Mouse (Mus musculus) C2C12 (cell line): ENCODE results near the gene Fam110c. TPM values are rescaled to one million over a fixed set of nuclear protein-coding genes. Genes with fewer than 3 reads are reported as not detected.

Source experiments
- H3K27me3 ChIP-seq: one replicate; pipeline ENCODE4 v1.6.1; 2011; ENCODE audit not compliant: control insufficient read depth, insufficient read depth, insufficient read length
- H3K36me3 ChIP-seq: one replicate; pipeline ENCODE4 v1.6.1; 2011; ENCODE audit not compliant: control insufficient read depth, insufficient read depth
- H3K4me3 ChIP-seq: one replicate; pipeline ENCODE4 v1.5.1; 2011; ENCODE audit warnings: mild to moderate bottlenecking, control low read depth; ENCODE audit not compliant: poor library complexity, insufficient read depth, severe bottlenecking
- H3K79me2 ChIP-seq: one replicate; pipeline ENCODE4 v1.6.1; 2011; ENCODE audit not compliant: control insufficient read depth, insufficient read depth
- H3K79me3 ChIP-seq: one replicate; pipeline ENCODE4 v1.6.1; 2011; ENCODE audit warnings: low read depth, control low read depth
- H3ac ChIP-seq: one replicate; pipeline ENCODE3; 2011; ENCODE audit warnings: low read depth; ENCODE audit not compliant: control insufficient read depth, insufficient read length
- CEBPB ChIP-seq: IDR thresholded peaks from one replicate; pipeline ENCODE4 v1.6.1; 2011; ENCODE audit warnings: low read depth, mild to moderate bottlenecking, control low read depth, moderate library complexity
- CTCF ChIP-seq: IDR thresholded peaks from one replicate; pipeline ENCODE4 v1.5.1; 2011; ENCODE audit not compliant: control insufficient read depth, insufficient read depth, insufficient read length
- FOSL1 ChIP-seq: IDR thresholded peaks from one replicate; pipeline ENCODE4 v1.8.0; 2011; ENCODE audit warnings: mild to moderate bottlenecking, low read length; ENCODE audit not compliant: poor library complexity, insufficient read depth, severe bottlenecking
- MAX ChIP-seq: IDR thresholded peaks from one replicate; pipeline ENCODE4 v1.6.1; 2011; ENCODE audit warnings: mild to moderate bottlenecking, control low read depth
- MYOD1 ChIP-seq: IDR thresholded peaks from one replicate; pipeline ENCODE4 v1.6.1; 2011; ENCODE audit warnings: low read depth; ENCODE audit not compliant: control insufficient read depth, insufficient read length
- MYOG ChIP-seq: IDR thresholded peaks from one replicate; pipeline ENCODE4 v1.6.1; 2011; ENCODE audit not compliant: control insufficient read depth, insufficient read length; ENCODE audit errors: extremely low read depth
- USF1 ChIP-seq: IDR thresholded peaks from one replicate; pipeline ENCODE4 v1.6.1; 2011; ENCODE audit warnings: low read depth, mild to moderate bottlenecking, control low read depth, moderate library complexity
- polyA plus RNA-seq: library from polyadenylated mRNA; unstranded; fragments of >200 nt; fragmentation: generic; extraction: Trizol; gene quantifications from one replicate; pipeline ENCODE4 v1.2.1, GENCODE M21; 2012; ENCODE audit warnings: missing spikeins

Fam110c gene
- polyA plus RNA-seq, 1 experiment, result 0.90 TPM

- H3ac ChIP-seq, result no peak overlapping the region
- H3K27me3 ChIP-seq, result no peaks in the 10 kb centered on the region
- H3K79me3 ChIP-seq, result no peaks in the 10 kb centered on the region
- TF ChIP-seq CTCF, result no peak
- no peak for TF ChIP-seq CEBPB
- TF ChIP-seq MAX, result no peak
- H3K4me3 ChIP-seq, result no peak overlapping the region
- no peaks in the 10 kb centered on the region for H3K79me2 ChIP-seq
- H3K36me3 ChIP-seq, result no peaks in the 10 kb centered on the region
Observed at GRCm38 (mm10) chr12:31120535-31120934, 46.9 kb downstream of the Fam110c start.

- no peak overlapping the region for H3ac ChIP-seq
- no peaks in the 10 kb centered on the region for H3K79me2 ChIP-seq
- TF ChIP-seq FOSL1, result no peak
- no peak for TF ChIP-seq MYOD1
- TF ChIP-seq USF1, result no peak
- no peak for TF ChIP-seq MYOG
- no peak for TF ChIP-seq CTCF
- no peak for TF ChIP-seq CEBPB
- H3K27me3 ChIP-seq, result no peaks in the 10 kb centered on the region
- H3K36me3 ChIP-seq, result no peaks in the 10 kb centered on the region
- no peak overlapping the region for H3K4me3 ChIP-seq
- no peaks in the 10 kb centered on the region for H3K79me3 ChIP-seq
Observed at GRCm38 (mm10) chr12:31122892-31123622, 49.4 kb downstream of the Fam110c start.

GRCm38 (mm10) chr12:31126071-31126470 lies 52.4 kb downstream of the Fam110c start:
- TF ChIP-seq CEBPB (no peak), MYOG (no peak), MYOD1 (no peak), FOSL1 (no peak), CTCF (no peak), USF1 (no peak), MAX (no peak)
- no peak overlapping the region for H3K4me3 ChIP-seq

GRCm38 (mm10) chr12:31129548-31129947 lies 55.9 kb downstream of the Fam110c start:
- no peaks in the 10 kb centered on the region for H3K27me3 ChIP-seq
- no peaks in the 10 kb centered on the region for H3K79me2 ChIP-seq
- H3K4me3 ChIP-seq, result no peak overlapping the region
- TF ChIP-seq USF1, result no peak
- no peak for TF ChIP-seq MYOD1
- no peak for TF ChIP-seq CEBPB
- no peak for TF ChIP-seq MYOG
- TF ChIP-seq MAX, result no peak
- no peak for TF ChIP-seq CTCF
- no peak for TF ChIP-seq FOSL1
- no peaks in the 10 kb centered on the region for H3K36me3 ChIP-seq
- no peak overlapping the region for H3ac ChIP-seq
- H3K79me3 ChIP-seq, result no peaks in the 10 kb centered on the region

More at GRCm38 (mm10) chr12:31126071-31126470, 52.4 kb downstream of the Fam110c start:
- Histone ChIP-seq H3K79me3 (no peaks in the 10 kb centered on the region), H3K36me3 (no peaks in the 10 kb centered on the region), H3ac (no peak overlapping the region), H3K27me3 (no peaks in the 10 kb centered on the region), H3K79me2 (no peaks in the 10 kb centered on the region)

Other genes with a start within 250 kb of the Fam110c start
- not detected for gene Alkal2, start 189.5 kb upstream of the Fam110c start, polyA plus RNA-seq
- 41.3 TPM for gene Acp1, start 162.3 kb upstream of the Fam110c start, polyA plus RNA-seq
- 1.4 TPM for gene Sh3yl1, start 162.2 kb upstream of the Fam110c start, polyA plus RNA-seq
- not detected for gene Gm6993, start 166.9 kb downstream of the Fam110c start, polyA plus RNA-seq
- 96.1 TPM for gene Lamb1, start 191.4 kb downstream of the Fam110c start, polyA plus RNA-seq